Mouse (Mus musculus): ENCODE measurements around the gene Kif1c. TPM values are rescaled to one million over a fixed set of nuclear protein-coding genes. Genes with fewer than 3 reads are reported as not detected.

Gene Kif1c
- polyA plus RNA-seq, 1 experiment from 2014 or later: 4.4 TPM

DNA sequence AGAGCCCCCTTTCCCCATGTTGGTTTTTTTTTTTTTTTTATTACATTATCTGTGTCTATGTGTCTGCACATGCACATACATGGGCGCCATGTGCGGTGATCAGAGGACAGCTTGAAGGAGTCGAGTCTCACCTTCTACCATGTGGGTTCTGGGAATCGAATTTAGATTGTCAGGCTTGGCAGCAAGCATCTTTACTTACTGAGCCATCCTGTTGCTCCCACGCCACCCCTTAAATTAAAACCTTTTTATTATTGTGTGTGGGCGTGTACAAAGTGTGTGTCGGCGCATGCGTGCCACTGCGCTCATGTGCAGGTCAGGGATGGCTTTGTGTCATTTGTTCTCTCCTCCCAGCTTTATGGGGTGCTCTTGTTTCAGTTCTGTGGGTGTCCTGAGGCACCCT, 10.7 kb downstream of the Kif1c start:
- Histone ChIP-seq H3K27me3 (replicated peaks; ENCODE audit: control insufficient read depth, insufficient read depth, low read length) (no peaks in the 10 kb centered on the region), H3K4me1 (replicated peaks; ENCODE audit: control insufficient read depth, insufficient read depth, low read length) (no peaks in the 10 kb centered on the region), H3K4me3 (ENCODE audit: low read depth, low read length) (no peak overlapping the region), H3K9me3 (ENCODE audit: control insufficient read depth) (no peaks in the 10 kb centered on the region), H3K36me3 (ENCODE audit: control insufficient read depth, insufficient read depth) (peaks cover 76% of the 10 kb centered on the region), H3K4me2 (replicated peaks; ENCODE audit: low read depth) (no peak overlapping the region), H3K27ac (ENCODE audit: low read depth, low read length) (no peak overlapping the region), H3K9ac (ENCODE audit: low read depth, low read length) (no peak overlapping the region)
- ATAC-seq: no peak
- no peak for TF ChIP-seq CTCF (IDR thresholded peaks at IDR 0.05; ENCODE audit: low read depth)
- 92% methylated on average over 10 of the region's 10 CpGs for WGBS

DNA sequence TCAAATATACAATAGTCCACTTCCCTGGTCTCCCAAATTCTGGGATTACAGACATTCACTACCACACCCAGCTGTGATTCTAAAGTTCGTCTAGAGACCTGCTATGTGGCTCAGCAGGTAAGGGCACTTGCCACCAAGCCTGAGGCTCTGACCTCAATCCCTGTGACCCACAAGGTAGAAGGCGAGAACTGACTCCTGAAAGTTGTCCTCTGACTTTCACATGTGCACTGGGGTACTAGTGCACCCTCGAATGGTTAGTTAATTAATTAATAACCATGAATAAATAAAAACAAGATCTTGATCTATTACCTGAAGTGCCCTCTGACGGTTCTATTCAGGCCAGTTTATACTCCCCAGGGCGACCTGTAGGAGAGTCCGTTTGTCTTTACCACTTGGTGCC, 12.9 kb downstream of the Kif1c start:
- TF ChIP-seq CTCF (IDR thresholded peaks at IDR 0.05; ENCODE audit: low read depth): no peak
- Histone ChIP-seq H3K4me3 (ENCODE audit: low read depth, low read length) (no peak overlapping the region), H3K9me3 (ENCODE audit: control insufficient read depth) (no peaks in the 10 kb centered on the region), H3K4me1 (replicated peaks; ENCODE audit: control insufficient read depth, insufficient read depth, low read length) (no peaks in the 10 kb centered on the region), H3K9ac (ENCODE audit: low read depth, low read length) (no peak overlapping the region), H3K27me3 (replicated peaks; ENCODE audit: control insufficient read depth, insufficient read depth, low read length) (no peaks in the 10 kb centered on the region), H3K36me3 (ENCODE audit: control insufficient read depth, insufficient read depth) (peaks cover 77% of the 10 kb centered on the region), H3K4me2 (replicated peaks; ENCODE audit: low read depth) (no peak overlapping the region), H3K27ac (ENCODE audit: low read depth, low read length) (no peak overlapping the region)
- 0 out of 2 replicates have a peak, but pooled peaks have one; percentile 31 for ATAC-seq
- 50% methylated on average over 6 of the region's 6 CpGs for WGBS

- Histone ChIP-seq H3K9ac (ENCODE audit: low read depth, low read length) (no peak overlapping the region), H3K36me3 (ENCODE audit: control insufficient read depth, insufficient read depth) (peaks cover 75% of the 10 kb centered on the region), H3K4me1 (replicated peaks; ENCODE audit: control insufficient read depth, insufficient read depth, low read length) (no peaks in the 10 kb centered on the region), H3K4me2 (replicated peaks; ENCODE audit: low read depth) (no peak overlapping the region), H3K9me3 (ENCODE audit: control insufficient read depth) (no peaks in the 10 kb centered on the region), H3K27me3 (replicated peaks; ENCODE audit: control insufficient read depth, insufficient read depth, low read length) (no peaks in the 10 kb centered on the region), H3K27ac (ENCODE audit: low read depth, low read length) (no peak overlapping the region), H3K4me3 (ENCODE audit: low read depth, low read length) (no peak overlapping the region)
- TF ChIP-seq CTCF (IDR thresholded peaks at IDR 0.05; ENCODE audit: low read depth): no peak
- ATAC-seq: no peak
- WGBS: 78% methylated on average over 6 of the region's 6 CpGs
These were observed 15.5 kb downstream of the Kif1c start for GRCm38 (mm10) chr11:70715832-70716231.

DNA sequence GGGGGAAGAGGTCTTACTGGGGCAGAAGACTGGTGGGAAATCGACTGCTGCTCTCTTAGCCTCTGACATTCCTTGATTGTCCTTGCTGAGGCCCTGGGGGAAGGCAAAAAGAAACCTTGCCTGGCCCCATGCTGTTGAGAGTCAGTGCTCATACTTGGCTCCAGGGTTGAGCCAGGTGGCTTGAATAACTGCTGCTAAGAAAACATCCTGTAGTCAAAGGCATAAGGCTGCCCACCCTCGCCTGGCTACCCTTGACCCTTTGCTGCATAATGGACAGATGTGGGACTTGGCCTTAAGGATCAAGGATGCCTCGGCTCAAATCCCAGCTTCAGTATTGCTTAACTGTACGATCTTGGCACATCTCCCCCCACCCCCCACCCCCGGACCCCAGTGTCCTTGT, 18.1 kb downstream of the Kif1c start:
- Histone ChIP-seq H3K4me3 (ENCODE audit: low read depth, low read length) (no peak overlapping the region), H3K27ac (ENCODE audit: low read depth, low read length) (no peak overlapping the region), H3K36me3 (ENCODE audit: control insufficient read depth, insufficient read depth) (peaks cover 82% of the 10 kb centered on the region), H3K9ac (ENCODE audit: low read depth, low read length) (no peak overlapping the region), H3K4me2 (replicated peaks; ENCODE audit: low read depth) (no peak overlapping the region), H3K27me3 (replicated peaks; ENCODE audit: control insufficient read depth, insufficient read depth, low read length) (no peaks in the 10 kb centered on the region), H3K9me3 (ENCODE audit: control insufficient read depth) (no peaks in the 10 kb centered on the region), H3K4me1 (replicated peaks; ENCODE audit: control insufficient read depth, insufficient read depth, low read length) (no peaks in the 10 kb centered on the region)
- 81% methylated on average over 5 of the region's 5 CpGs for WGBS
- no peak for ATAC-seq
- no peak for TF ChIP-seq CTCF (IDR thresholded peaks at IDR 0.05; ENCODE audit: low read depth)

- Histone ChIP-seq H3K4me2 (replicated peaks; ENCODE audit: low read depth) (no peak overlapping the region), H3K27me3 (replicated peaks; ENCODE audit: control insufficient read depth, insufficient read depth, low read length) (no peaks in the 10 kb centered on the region), H3K4me1 (replicated peaks; ENCODE audit: control insufficient read depth, insufficient read depth, low read length) (no peaks in the 10 kb centered on the region), H3K36me3 (ENCODE audit: control insufficient read depth, insufficient read depth) (peaks cover 93% of the 10 kb centered on the region), H3K27ac (ENCODE audit: low read depth, low read length) (peak overlapping the region; percentile 35; the same call in 1 of the 2 replicates), H3K9me3 (ENCODE audit: control insufficient read depth) (no peaks in the 10 kb centered on the region), H3K9ac (ENCODE audit: low read depth, low read length) (no peak overlapping the region), H3K4me3 (ENCODE audit: low read depth, low read length) (no peak overlapping the region)
- peak; percentile 50; the same call in 1 of the 2 replicates for ATAC-seq
- TF ChIP-seq CTCF (IDR thresholded peaks at IDR 0.05; ENCODE audit: low read depth): no peak
- 77% methylated on average over 3 of the region's 3 CpGs for WGBS
These were observed 20.2 kb downstream of the Kif1c start for GRCm38 (mm10) chr11:70720567-70720966.

- WGBS: 97% methylated on average over 3 of the region's 3 CpGs
- no peak for ATAC-seq
- no peak overlapping the region for H3K4me3 ChIP-seq (ENCODE audit: low read depth, low read length)
- H3K9ac ChIP-seq (ENCODE audit: low read depth, low read length): no peak overlapping the region
- no peak overlapping the region for H3K4me2 ChIP-seq (replicated peaks; ENCODE audit: low read depth)
- no peaks in the 10 kb centered on the region for H3K4me1 ChIP-seq (replicated peaks; ENCODE audit: control insufficient read depth, insufficient read depth, low read length)
- TF ChIP-seq CTCF (IDR thresholded peaks at IDR 0.05; ENCODE audit: low read depth): no peak
- H3K27me3 ChIP-seq (replicated peaks; ENCODE audit: control insufficient read depth, insufficient read depth, low read length): no peaks in the 10 kb centered on the region
- H3K9me3 ChIP-seq (ENCODE audit: control insufficient read depth): no peaks in the 10 kb centered on the region
- H3K27ac ChIP-seq (ENCODE audit: low read depth, low read length): no peak overlapping the region
- peaks cover 94% of the 10 kb centered on the region for H3K36me3 ChIP-seq (ENCODE audit: control insufficient read depth, insufficient read depth)
These were observed 20.7 kb downstream of the Kif1c start for GRCm38 (mm10) chr11:70721072-70721471.

- Histone ChIP-seq H3K9ac (ENCODE audit: low read depth, low read length) (no peak overlapping the region), H3K4me3 (ENCODE audit: low read depth, low read length) (no peak overlapping the region), H3K36me3 (ENCODE audit: control insufficient read depth, insufficient read depth) (peaks cover 90% of the 10 kb centered on the region), H3K4me2 (replicated peaks; ENCODE audit: low read depth) (no peak overlapping the region), H3K27me3 (replicated peaks; ENCODE audit: control insufficient read depth, insufficient read depth, low read length) (no peaks in the 10 kb centered on the region), H3K27ac (ENCODE audit: low read depth, low read length) (no peak overlapping the region), H3K4me1 (replicated peaks; ENCODE audit: control insufficient read depth, insufficient read depth, low read length) (no peaks in the 10 kb centered on the region), H3K9me3 (ENCODE audit: control insufficient read depth) (no peaks in the 10 kb centered on the region)
- no peak for TF ChIP-seq CTCF (IDR thresholded peaks at IDR 0.05; ENCODE audit: low read depth)
- 94% methylated on average over 9 of the region's 9 CpGs for WGBS
- ATAC-seq: no peak
These were observed 24.4 kb downstream of the Kif1c start for GRCm38 (mm10) chr11:70724706-70725105.

All from intestine, postnatal 0 days (tissue).